Mouse (Mus musculus) intestine, postnatal 0 days (tissue): ENCODE data around the gene Ceacam15. TPM values are rescaled to one million over a fixed set of nuclear protein-coding genes. Genes with fewer than 3 reads are reported as not detected.
"Not testable (repeated sequence)": the region's sequence is repeated elsewhere in the genome, so short reads cannot be mapped to it uniquely, and the experiment has no call there.

Experiments
- ATAC-seq: fragments of 200-750 bp; cut with Nextera tagmentation; 2 replicates; pipeline ENCODE4 v1.8.0; 2017; ENCODE audit warnings: mild to moderate bottlenecking, moderate TSS enrichment, moderate library complexity
- H3K27ac ChIP-seq: fragments of 300-500 bp; sonication (generic); 2 replicates; pipeline ENCODE4 v1.5.1; 2014; ENCODE audit warnings: mild to moderate bottlenecking, low read depth, low read length, moderate library complexity
- H3K27me3 ChIP-seq: fragments of 300-500 bp; sonication (generic); replicated peaks from 2 replicates; pipeline ENCODE4 v1.6.1; 2014; ENCODE audit warnings: low read length, mixed read lengths; ENCODE audit not compliant: control insufficient read depth, insufficient read depth
- H3K36me3 ChIP-seq: fragments of 300-500 bp; sonication (generic); 2 replicates; pipeline ENCODE4 v1.6.1; 2014; ENCODE audit warnings: mild to moderate bottlenecking, moderate library complexity; ENCODE audit not compliant: control insufficient read depth, insufficient read depth
- H3K4me1 ChIP-seq: fragments of 300-500 bp; sonication (generic); replicated peaks from 2 replicates; pipeline ENCODE4 v1.6.1; 2014; ENCODE audit warnings: antibody characterized with exemption, low read length, mixed read lengths; ENCODE audit not compliant: control insufficient read depth, insufficient read depth
- H3K4me2 ChIP-seq: fragments of 300-500 bp; sonication (generic); replicated peaks from 2 replicates; pipeline ENCODE4 v1.6.1; 2014; ENCODE audit warnings: low read depth, mild to moderate bottlenecking, moderate library complexity
- H3K4me3 ChIP-seq: fragments of 300-500 bp; sonication (generic); 2 replicates; pipeline ENCODE4 v1.5.1; 2014; ENCODE audit warnings: low read depth, low read length
- H3K9ac ChIP-seq: fragments of 300-500 bp; sonication (generic); 2 replicates; pipeline ENCODE4 v1.6.1; 2014; ENCODE audit warnings: mild to moderate bottlenecking, low read depth, low read length
- H3K9me3 ChIP-seq: fragments of 300-500 bp; sonication (generic); 2 replicates; pipeline ENCODE4 v1.6.1; 2016; ENCODE audit warnings: mixed run types; ENCODE audit not compliant: control insufficient read depth
- CTCF ChIP-seq: sonication (generic); IDR thresholded peaks from 2 replicates; pipeline ENCODE4 v1.5.1; 2016; ENCODE audit warnings: low read depth, mild to moderate bottlenecking, control low read depth, antibody characterized with exemption, moderate library complexity
- whole genome bisulfite sequencing: fragments of 180-500 bp; shearing (Covaris S2); extraction: QIAGEN DNeasy Blood & Tissue Kit; methylation state at CpG from one replicate; pipeline ENCODE4 v1.1.7; 2014; 5-methylcytosine and 5-hydroxymethylcytosine counted together
- polyA plus RNA-seq: library from polyadenylated mRNA; unstranded; fragments of >200 nt; fragmentation: Nextera tagmentation; extraction: Ambion mirVana; gene quantifications from 2 replicates; pipeline ENCODE4 v1.2.1, GENCODE M21; 2015

Gene Ceacam15
- polyA plus RNA-seq, 1 experiment from 2014 or later: not detected

DNA sequence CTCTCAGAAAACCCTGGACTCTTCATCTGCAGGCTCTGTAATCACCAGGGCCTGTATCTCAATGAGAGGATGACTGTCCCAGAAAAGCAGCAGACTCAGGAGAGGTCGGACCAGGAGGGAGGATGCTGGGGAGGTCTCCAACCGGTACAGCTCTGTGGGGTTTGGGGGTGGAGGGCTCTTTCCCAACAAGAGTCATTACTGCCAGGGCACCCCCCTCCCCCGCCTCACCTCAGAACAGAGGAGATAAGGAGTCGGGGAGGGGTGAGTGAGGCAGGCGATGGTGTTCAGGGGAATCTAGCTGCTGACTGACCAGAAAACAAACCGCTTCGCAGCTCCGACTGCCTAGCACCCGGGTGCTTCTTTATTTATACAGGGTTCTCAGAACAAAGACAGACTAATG is 32.7 kb upstream of the Ceacam15 start:
- ATAC-seq: no peak
- no peaks in the 10 kb centered on the region for H3K9me3 ChIP-seq
- H3K27ac ChIP-seq: no peak overlapping the region
- H3K4me2 ChIP-seq: no peak overlapping the region
- WGBS: 24% methylated on average over 9 of the region's 9 CpGs
- no peak for TF ChIP-seq CTCF
- no peaks in the 10 kb centered on the region for H3K4me1 ChIP-seq
- 0 out of 2 replicates have a peak, but pooled peaks cover 3% of the 10 kb centered on the region for H3K27me3 ChIP-seq
- H3K4me3 ChIP-seq: no peak overlapping the region
- H3K36me3 ChIP-seq: no peaks in the 10 kb centered on the region
- H3K9ac ChIP-seq: no peak overlapping the region

DNA sequence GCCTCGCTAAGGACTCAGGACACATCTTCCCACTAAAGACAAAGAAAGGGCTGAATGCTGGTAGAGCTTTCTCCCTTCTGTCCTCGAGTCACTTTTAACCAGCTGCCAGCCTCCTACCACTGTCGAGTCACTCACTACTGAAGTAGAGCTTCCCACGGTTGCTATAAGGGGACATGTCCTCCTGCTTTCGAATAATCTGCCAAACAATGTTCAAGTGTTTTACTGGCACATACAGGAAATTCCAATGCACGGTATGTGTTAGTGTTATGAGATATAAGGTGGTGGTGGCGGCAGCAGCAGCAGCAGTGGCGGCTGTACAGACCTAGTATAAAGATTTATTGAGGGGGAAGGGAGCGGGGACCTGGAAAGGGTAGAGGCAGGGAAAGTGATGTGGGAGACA is 30.9 kb upstream of the Ceacam15 start:
- Histone ChIP-seq H3K27me3 (0 out of 2 replicates have a peak, but pooled peaks cover 3% of the 10 kb centered on the region), H3K36me3 (no peaks in the 10 kb centered on the region), H3K9ac (no peak overlapping the region), H3K4me3 (no peak overlapping the region), H3K4me2 (no peak overlapping the region), H3K27ac (no peak overlapping the region), H3K4me1 (no peaks in the 10 kb centered on the region), H3K9me3 (no peaks in the 10 kb centered on the region)
- WGBS: 27% methylated on average over 9 of the region's 9 CpGs
- no peak for ATAC-seq
- no peak for TF ChIP-seq CTCF

DNA sequence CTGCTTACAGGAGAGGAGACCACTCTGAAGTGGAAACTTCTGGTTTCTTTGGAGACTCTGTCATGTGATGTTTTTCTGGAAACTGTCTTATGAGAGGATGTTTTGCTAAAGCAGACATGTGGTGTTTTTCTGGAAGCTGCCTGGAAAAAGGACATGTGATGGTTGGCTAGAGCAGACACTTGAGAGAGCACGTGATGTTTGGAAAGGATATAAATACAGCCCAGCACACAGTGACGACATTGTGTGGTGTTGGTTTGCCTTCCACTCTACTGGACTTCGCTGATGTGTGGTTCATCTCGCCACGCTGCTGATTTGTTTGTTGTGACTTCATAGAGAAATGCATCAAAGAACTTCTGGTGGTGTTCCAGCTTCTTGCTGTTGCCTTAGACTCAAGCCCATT is 25.1 kb upstream of the Ceacam15 start:
- no peak for TF ChIP-seq CTCF
- Histone ChIP-seq H3K4me1 (no peaks in the 10 kb centered on the region), H3K27me3 (no peaks in the 10 kb centered on the region), H3K9me3 (no peaks in the 10 kb centered on the region), H3K36me3 (no peaks in the 10 kb centered on the region), H3K4me2 (no peak overlapping the region), H3K9ac (no peak overlapping the region), H3K27ac (no peak overlapping the region), H3K4me3 (no peak overlapping the region)
- 53% methylated on average over 5 of the region's 5 CpGs for WGBS
- ATAC-seq: no peak

DNA sequence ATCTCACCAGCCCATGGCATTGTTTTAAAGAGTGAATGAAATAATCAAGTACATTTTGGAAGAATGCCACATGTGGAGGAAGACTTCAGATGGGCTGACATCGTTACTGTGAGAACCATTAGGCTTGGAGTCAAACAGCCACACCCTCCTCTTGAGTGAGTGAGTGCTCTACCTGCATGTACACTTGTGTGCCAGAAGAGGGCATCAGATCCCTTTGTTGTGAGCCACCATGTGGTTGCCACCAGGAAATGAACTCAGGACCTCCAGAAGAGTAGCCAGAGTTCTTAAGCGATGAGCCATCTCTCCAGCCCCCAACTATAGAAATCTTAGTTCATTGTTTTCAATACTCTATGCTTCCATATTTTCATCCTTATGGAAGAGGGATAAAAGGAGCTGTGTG is 23.5 kb upstream of the Ceacam15 start:
- Histone ChIP-seq H3K9ac (no peak overlapping the region), H3K36me3 (no peaks in the 10 kb centered on the region), H3K4me2 (no peak overlapping the region), H3K27ac (no peak overlapping the region), H3K27me3 (no peaks in the 10 kb centered on the region), H3K9me3 (no peaks in the 10 kb centered on the region), H3K4me3 (no peak overlapping the region), H3K4me1 (no peaks in the 10 kb centered on the region)
- peak; percentile 72 for TF ChIP-seq CTCF
- ATAC-seq: no peak
- WGBS: 47% methylated on average over 2 of the region's 2 CpGs

DNA sequence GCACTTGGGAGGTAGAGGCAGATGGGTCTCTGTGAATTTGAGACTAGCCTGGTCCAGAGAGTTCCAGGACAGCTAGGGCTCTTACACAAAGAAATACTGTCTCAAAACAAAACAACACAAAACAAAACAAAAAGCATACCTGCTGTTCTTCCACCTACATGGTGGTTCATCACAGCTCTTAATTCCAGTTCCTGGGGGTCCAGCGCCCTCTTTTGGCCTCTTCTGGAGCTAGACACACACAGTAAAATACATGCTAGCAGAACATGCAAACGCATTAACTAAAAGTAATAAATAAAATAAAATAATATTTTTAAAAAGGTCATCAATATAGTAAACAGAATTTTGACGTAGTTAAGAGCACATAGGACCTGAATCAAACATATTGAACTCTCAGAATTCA is 19.5 kb upstream of the Ceacam15 start:
- Histone ChIP-seq H3K27me3 (no peaks in the 10 kb centered on the region), H3K4me2 (no peak overlapping the region), H3K9me3 (no peaks in the 10 kb centered on the region), H3K36me3 (no peaks in the 10 kb centered on the region), H3K4me3 (no peak overlapping the region), H3K9ac (no peak overlapping the region), H3K27ac (no peak overlapping the region), H3K4me1 (no peaks in the 10 kb centered on the region)
- no peak for ATAC-seq
- TF ChIP-seq CTCF: peak; percentile 52
- WGBS: 37% methylated on average over 3 of the region's 3 CpGs

DNA sequence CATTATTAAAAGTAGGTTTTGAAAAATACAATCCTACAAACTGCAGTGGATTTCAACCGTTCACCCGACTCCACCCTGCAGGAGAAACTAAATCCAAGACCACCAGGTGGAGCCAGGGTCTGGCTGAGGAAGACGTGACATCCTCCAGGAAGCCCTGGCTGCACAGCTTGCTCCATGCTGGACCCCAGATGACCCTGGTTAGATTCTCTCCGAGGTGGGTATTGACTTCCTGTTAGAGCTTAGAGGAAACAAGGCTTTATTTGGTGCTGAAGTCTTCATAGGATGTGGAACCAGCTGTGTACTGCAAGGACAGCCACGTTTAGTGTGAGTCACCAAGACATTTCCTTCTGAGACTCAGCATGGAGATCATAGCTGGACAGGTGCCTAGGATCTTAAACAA is 13.7 kb upstream of the Ceacam15 start:
- Histone ChIP-seq H3K27ac (no peak overlapping the region), H3K36me3 (no peaks in the 10 kb centered on the region), H3K9ac (no peak overlapping the region), H3K4me3 (no peak overlapping the region), H3K27me3 (no peaks in the 10 kb centered on the region), H3K4me1 (no peaks in the 10 kb centered on the region), H3K9me3 (0 out of 2 replicates have a peak, but pooled peaks cover 7% of the 10 kb centered on the region), H3K4me2 (no peak overlapping the region)
- peak; percentile 31; the same call in 1 of the 2 replicates for TF ChIP-seq CTCF
- WGBS: 63% methylated on average over 5 of the region's 5 CpGs
- no peak for ATAC-seq

DNA sequence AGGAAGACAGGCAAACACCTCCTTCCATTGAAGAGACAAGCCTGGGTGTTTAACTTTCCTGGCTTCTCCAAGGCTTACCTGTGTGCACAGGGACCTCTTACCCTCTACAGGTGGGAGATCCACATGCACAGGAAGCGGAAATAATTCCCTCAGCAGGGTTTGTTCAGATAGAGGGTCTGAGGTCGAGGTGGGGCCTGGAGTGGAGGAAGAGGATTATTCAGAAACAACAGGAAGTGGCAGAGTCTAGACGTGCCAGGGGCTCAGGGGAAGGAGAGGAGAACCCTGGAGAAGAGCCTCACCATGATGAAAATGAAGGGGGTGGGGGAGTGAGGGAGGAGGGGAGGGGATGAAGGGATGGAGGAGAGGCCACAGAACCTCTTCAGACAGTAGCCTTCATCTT is 4.7 kb upstream of the Ceacam15 start:
- H3K9me3 ChIP-seq, H3K27ac ChIP-seq, H3K4me3 ChIP-seq, H3K4me1 ChIP-seq, H3K4me2 ChIP-seq, H3K27me3 ChIP-seq, H3K36me3 ChIP-seq, ATAC-seq, H3K9ac ChIP-seq: not testable (repeated sequence)
- WGBS: 50% methylated on average over 3 of the region's 3 CpGs

DNA sequence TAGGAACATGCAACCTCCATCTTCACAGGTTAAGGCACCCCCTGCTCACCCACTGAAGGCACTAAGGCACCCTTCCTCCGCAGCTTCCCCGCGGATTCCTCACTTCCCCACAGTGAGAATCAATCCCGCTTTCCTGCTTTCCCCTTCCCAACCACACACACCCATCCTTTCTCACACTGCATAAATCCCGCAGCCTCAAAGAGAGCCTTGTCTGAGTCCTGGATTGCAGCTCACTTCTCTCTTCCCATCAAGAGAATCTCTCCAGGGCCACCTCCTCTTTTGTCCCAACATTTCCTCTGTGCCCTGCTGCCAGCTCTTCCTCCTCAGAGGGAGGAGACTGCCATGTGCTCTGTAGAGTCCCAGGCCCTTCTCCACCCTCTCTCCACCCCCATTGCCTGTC is 806 bp downstream of the Ceacam15 start:
- WGBS: 43% methylated on average over 5 of the region's 5 CpGs
- not testable (repeated sequence) for H3K36me3 ChIP-seq

More for the DNA sequence above, 806 bp downstream of the Ceacam15 start:
- ATAC-seq, H3K9me3 ChIP-seq, H3K27me3 ChIP-seq, H3K4me1 ChIP-seq, H3K27ac ChIP-seq, H3K9ac ChIP-seq, H3K4me2 ChIP-seq, H3K4me3 ChIP-seq: not testable (repeated sequence)
